Mouse (Mus musculus) kidney, embryonic 14.5 days (tissue): ENCODE data around the gene Avp. TPM values are rescaled to one million over a fixed set of nuclear protein-coding genes. Genes with fewer than 3 reads are reported as not detected.
A peak's percentile ranks its signal among the peaks of the same experiment; 100 is the strongest.
"Not testable (repeated sequence)": the region's sequence is repeated elsewhere in the genome, so short reads cannot be mapped to it uniquely, and the experiment has no call there.

Source experiments
- ATAC-seq: fragments of 200-750 bp; cut with Nextera tagmentation; 2 replicates; pipeline ENCODE4 v1.8.0; 2017; ENCODE audit warnings: moderate number of reproducible peaks, mild to moderate bottlenecking, moderate TSS enrichment, moderate library complexity; ENCODE audit not compliant: low FRiP score, low TSS enrichment
- H3K27ac ChIP-seq: fragments of 300-500 bp; sonication (generic); 2 replicates; pipeline ENCODE4 v1.5.1; 2014; ENCODE audit warnings: low read depth, mild to moderate bottlenecking, low read length, moderate library complexity, mixed read lengths
- H3K27me3 ChIP-seq: fragments of 300-500 bp; sonication (generic); 2 replicates; pipeline ENCODE4 v1.6.1; 2014; ENCODE audit warnings: mild to moderate bottlenecking, low read length; ENCODE audit not compliant: control insufficient read depth, insufficient read depth
- H3K36me3 ChIP-seq: fragments of 300-500 bp; sonication (generic); 2 replicates; pipeline ENCODE4 v1.6.1; 2014; ENCODE audit warnings: low read length, mixed read lengths; ENCODE audit not compliant: control insufficient read depth, insufficient read depth
- H3K4me1 ChIP-seq: fragments of 300-500 bp; sonication (generic); 2 replicates; pipeline ENCODE4 v1.6.1; 2014; ENCODE audit warnings: low read length, mixed read lengths; ENCODE audit not compliant: control insufficient read depth, insufficient read depth
- H3K4me2 ChIP-seq: fragments of 300-500 bp; sonication (generic); replicated peaks from 2 replicates; pipeline ENCODE4 v1.6.1; 2014; ENCODE audit warnings: low read depth, mild to moderate bottlenecking, low read length
- H3K4me3 ChIP-seq: fragments of 300-500 bp; sonication (generic); 2 replicates; pipeline ENCODE4 v1.5.1; 2014; ENCODE audit warnings: mild to moderate bottlenecking, low read length
- H3K9ac ChIP-seq: fragments of 300-500 bp; sonication (generic); 2 replicates; pipeline ENCODE4 v1.6.1; 2014; ENCODE audit warnings: low read depth, mild to moderate bottlenecking, low read length, moderate library complexity
- H3K9me3 ChIP-seq: fragments of 300-500 bp; sonication (generic); 2 replicates; pipeline ENCODE4 v1.6.1; 2016; ENCODE audit warnings: low read length; ENCODE audit not compliant: control insufficient read depth
- WGBS: fragments of 180-500 bp; shearing (Covaris S2); extraction: QIAGEN DNeasy Blood & Tissue Kit; methylation state at CpG from one replicate; pipeline ENCODE4 v1.1.7; 2014; 5-methylcytosine and 5-hydroxymethylcytosine counted together
- polyA plus RNA-seq: library from polyadenylated mRNA; unstranded; fragments of >200 nt; fragmentation: Nextera tagmentation; extraction: Ambion mirVana; gene quantifications from 2 replicates; pipeline ENCODE4 v1.2.1, GENCODE M21; 2014

Avp gene
- polyA plus RNA-seq, 1 experiment from 2014 or later = not detected

DNA sequence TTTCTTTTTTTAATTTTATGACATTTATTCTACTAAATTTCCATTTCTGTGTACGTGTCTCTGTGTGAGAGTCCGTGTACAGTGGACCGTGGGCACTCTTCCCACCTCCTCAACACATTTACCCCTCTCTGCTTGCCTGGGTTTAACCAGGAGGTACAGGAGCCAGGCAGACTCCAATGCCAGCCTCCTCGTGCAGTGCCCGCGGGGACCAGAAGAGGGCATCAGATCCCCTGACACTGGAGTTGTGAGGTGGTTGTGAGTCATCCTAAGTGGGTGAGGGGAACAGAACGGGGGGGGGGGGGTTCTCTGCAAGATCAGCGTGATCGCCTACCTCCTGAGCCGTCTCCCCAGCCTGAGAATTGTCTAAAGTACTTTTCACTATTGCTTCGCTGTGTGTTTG is 4.2 kb downstream of the Avp start:
- Histone ChIP-seq H3K27me3 (peaks cover 75% of the 10 kb centered on the region), H3K4me2 (no peak overlapping the region), H3K36me3 (no peaks in the 10 kb centered on the region), H3K9ac (no peak overlapping the region), H3K4me3 (no peak overlapping the region), H3K4me1 (peaks cover 12% of the 10 kb centered on the region; the same call in 1 of the 2 replicates), H3K27ac (no peak overlapping the region), H3K9me3 (no peaks in the 10 kb centered on the region; the same call in 1 of the 2 replicates)
- 10% methylated on average over 11 of the region's 11 CpGs for WGBS
- ATAC-seq = no peak

DNA sequence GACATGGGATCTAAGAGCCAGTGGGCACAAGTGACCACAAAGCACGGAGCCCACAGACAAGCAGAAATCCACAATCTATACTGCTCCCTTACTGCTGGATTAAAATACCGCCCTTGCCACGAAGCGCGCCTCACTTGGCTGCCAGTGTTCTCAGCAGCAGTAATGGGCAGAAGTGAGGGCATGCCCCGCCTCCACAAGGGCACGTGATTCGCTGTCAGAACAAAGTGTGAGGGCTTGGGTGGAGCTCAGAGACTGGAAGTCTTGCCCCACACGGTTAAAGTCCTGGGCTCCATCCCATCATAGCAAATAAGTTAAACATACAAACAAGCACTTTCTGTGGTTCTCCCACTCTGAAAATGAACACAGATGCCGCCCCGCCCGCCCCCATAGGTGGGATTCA is 4.7 kb downstream of the Avp start:
- H3K4me2 ChIP-seq = 0 out of 2 replicates have a peak overlapping the region, but pooled peaks have one; percentile 5
- peak; percentile 5; the same call in 1 of the 2 replicates for ATAC-seq
- H3K4me3 ChIP-seq = no peak overlapping the region
- no peak overlapping the region for H3K27ac ChIP-seq
- no peaks in the 10 kb centered on the region; the same call in 1 of the 2 replicates for H3K9me3 ChIP-seq
- 6% methylated on average over 12 of the region's 12 CpGs for WGBS
- H3K4me1 ChIP-seq = peaks cover 12% of the 10 kb centered on the region; the same call in 1 of the 2 replicates
- H3K9ac ChIP-seq = no peak overlapping the region
- H3K36me3 ChIP-seq = no peaks in the 10 kb centered on the region
- peaks cover 71% of the 10 kb centered on the region for H3K27me3 ChIP-seq

GRCm38 (mm10) chr2:130577021-130577420 is 5.3 kb downstream of the Avp start:
- Histone ChIP-seq H3K4me3 (peak overlapping the region; percentile 35), H3K9ac (no peak overlapping the region)

GRCm38 (mm10) chr2:130576564-130576963 is 5.8 kb downstream of the Avp start:
- not testable (repeated sequence) for H3K36me3 ChIP-seq, ATAC-seq, H3K9me3 ChIP-seq, H3K27ac ChIP-seq
- Histone ChIP-seq H3K27me3 (peaks cover 60% of the 10 kb centered on the region), H3K4me2 (peak overlapping the region; percentile 35), H3K9ac (peak overlapping the region; percentile 23; the same call in 1 of the 2 replicates), H3K4me1 (peaks cover 12% of the 10 kb centered on the region; the same call in 1 of the 2 replicates), H3K4me3 (peak overlapping the region; percentile 35)
- WGBS = under 1% methylated on average over 18 of the region's 32 CpGs

More at GRCm38 (mm10) chr2:130577021-130577420, 5.3 kb downstream of the Avp start:
- no peak for ATAC-seq
- Histone ChIP-seq H3K9me3 (no peaks in the 10 kb centered on the region; the same call in 1 of the 2 replicates), H3K4me1 (peaks cover 12% of the 10 kb centered on the region; the same call in 1 of the 2 replicates), H3K4me2 (peak overlapping the region; percentile 35; the same call in 1 of the 2 replicates), H3K27me3 (peaks cover 65% of the 10 kb centered on the region), H3K27ac (no peak overlapping the region), H3K36me3 (no peaks in the 10 kb centered on the region)
- WGBS = 2% methylated on average over 9 of the region's 9 CpGs

- H3K4me3 ChIP-seq = peak within 1 kb of the TSS; percentile 35
- peak within 1 kb of the TSS; percentile 35 for H3K4me2 ChIP-seq
- no peak within 1 kb of the TSS for H3K27ac ChIP-seq
- peak within 1 kb of the TSS; percentile 23; the same call in 1 of the 2 replicates for H3K9ac ChIP-seq
- H3K4me1 ChIP-seq = peaks cover 11% of the 10 kb centered on the region; the same call in 1 of the 2 replicates
- ATAC-seq = 0 out of 2 replicates have a peak, but pooled peaks have one; percentile 6
- no peaks in the 10 kb centered on the region for H3K36me3 ChIP-seq
- H3K9me3 ChIP-seq = no peaks in the 10 kb centered on the region; the same call in 1 of the 2 replicates
- 37% methylated on average over 9 of the region's 9 CpGs for WGBS
- peaks cover 53% of the 10 kb centered on the region for H3K27me3 ChIP-seq
These were observed 6.5 kb downstream of the Avp start, which contains the start of gene Oxt for GRCm38 (mm10) chr2:130575873-130576272. Oxt (plus strand) TSS chr2:130576173.

- H3K9me3 ChIP-seq = no peaks in the 10 kb centered on the region; the same call in 1 of the 2 replicates
These were observed 7.4 kb downstream of the Avp start for GRCm38 (mm10) chr2:130574960-130575359.

DNA sequence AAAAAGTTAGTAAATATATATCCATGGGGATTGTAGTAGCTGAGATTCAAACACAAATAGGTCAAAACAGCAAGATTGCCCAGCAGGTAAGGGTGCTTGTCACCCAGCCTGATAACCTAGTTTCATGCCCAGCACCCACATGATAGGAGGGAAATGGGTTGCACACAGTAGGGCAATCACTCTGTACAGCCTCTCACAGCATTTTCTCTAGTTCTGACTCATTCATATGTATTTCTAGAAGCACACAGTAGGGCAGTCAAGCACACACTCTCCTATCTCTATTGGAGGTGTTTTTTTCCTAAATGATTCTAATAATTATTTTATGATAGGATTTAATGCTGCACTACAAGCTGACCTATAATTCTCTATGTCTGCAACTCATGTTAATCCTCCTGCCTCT is 12.4 kb downstream of the Avp start:
- H3K27me3 ChIP-seq = no peaks in the 10 kb centered on the region
- no peaks in the 10 kb centered on the region for H3K9me3 ChIP-seq
- no peak for ATAC-seq
- H3K27ac ChIP-seq = no peak overlapping the region
- no peak overlapping the region for H3K9ac ChIP-seq
- no peak overlapping the region for H3K4me2 ChIP-seq
- no peaks in the 10 kb centered on the region for H3K4me1 ChIP-seq
- H3K36me3 ChIP-seq = peaks cover 19% of the 10 kb centered on the region
- no peak overlapping the region for H3K4me3 ChIP-seq

More at GRCm38 (mm10) chr2:130574960-130575359, 7.4 kb downstream of the Avp start:
- WGBS = 84% methylated on average over 5 of the region's 5 CpGs
- no peak overlapping the region for H3K4me3 ChIP-seq
- H3K27ac ChIP-seq = no peak overlapping the region
- H3K27me3 ChIP-seq = peaks cover 45% of the 10 kb centered on the region
- H3K36me3 ChIP-seq = no peaks in the 10 kb centered on the region
- H3K4me1 ChIP-seq = 0 out of 2 replicates have a peak, but pooled peaks cover 3% of the 10 kb centered on the region
- no peak overlapping the region for H3K4me2 ChIP-seq
- H3K9ac ChIP-seq = no peak overlapping the region
- ATAC-seq = no peak

- Histone ChIP-seq H3K36me3 (peaks cover 20% of the 10 kb centered on the region), H3K4me3 (no peak overlapping the region), H3K4me2 (no peak overlapping the region), H3K9ac (no peak overlapping the region), H3K27ac (no peak overlapping the region), H3K9me3 (no peaks in the 10 kb centered on the region), H3K27me3 (no peaks in the 10 kb centered on the region), H3K4me1 (peaks cover 5% of the 10 kb centered on the region)
- no peak for ATAC-seq
- WGBS = 79% methylated on average over 4 of the region's 4 CpGs
These were observed 13.4 kb downstream of the Avp start for GRCm38 (mm10) chr2:130568921-130569320.

GRCm38 (mm10) chr2:130564983-130565382 is 17.4 kb downstream of the Avp start:
- Histone ChIP-seq H3K27me3 (no peaks in the 10 kb centered on the region), H3K4me3 (peak overlapping the region; percentile 97; the same call in 1 of the 2 replicates), H3K9ac (peak overlapping the region; percentile 88; the same call in 1 of the 2 replicates), H3K36me3 (peaks cover 20% of the 10 kb centered on the region), H3K9me3 (no peaks in the 10 kb centered on the region), H3K27ac (no peak overlapping the region), H3K4me2 (peak overlapping the region; percentile 69; the same call in 1 of the 2 replicates), H3K4me1 (peaks cover 11% of the 10 kb centered on the region)
- ATAC-seq = no peak
- WGBS = 89% methylated on average over 8 of the region's 8 CpGs
